Mouse (Mus musculus) brain, adult 2 months (tissue): ENCODE results near the gene Akr1a1.
"Not testable (repeated sequence)": the region's sequence is repeated elsewhere in the genome, so short reads cannot be mapped to it uniquely, and the experiment has no call there.

Experiments used
- DNase-seq: peaks from one replicate; pipeline ENCODE4 v3.0.0; 2011; ENCODE audit warnings: low read depth, low spot score

Akr1a1 gene

DNA sequence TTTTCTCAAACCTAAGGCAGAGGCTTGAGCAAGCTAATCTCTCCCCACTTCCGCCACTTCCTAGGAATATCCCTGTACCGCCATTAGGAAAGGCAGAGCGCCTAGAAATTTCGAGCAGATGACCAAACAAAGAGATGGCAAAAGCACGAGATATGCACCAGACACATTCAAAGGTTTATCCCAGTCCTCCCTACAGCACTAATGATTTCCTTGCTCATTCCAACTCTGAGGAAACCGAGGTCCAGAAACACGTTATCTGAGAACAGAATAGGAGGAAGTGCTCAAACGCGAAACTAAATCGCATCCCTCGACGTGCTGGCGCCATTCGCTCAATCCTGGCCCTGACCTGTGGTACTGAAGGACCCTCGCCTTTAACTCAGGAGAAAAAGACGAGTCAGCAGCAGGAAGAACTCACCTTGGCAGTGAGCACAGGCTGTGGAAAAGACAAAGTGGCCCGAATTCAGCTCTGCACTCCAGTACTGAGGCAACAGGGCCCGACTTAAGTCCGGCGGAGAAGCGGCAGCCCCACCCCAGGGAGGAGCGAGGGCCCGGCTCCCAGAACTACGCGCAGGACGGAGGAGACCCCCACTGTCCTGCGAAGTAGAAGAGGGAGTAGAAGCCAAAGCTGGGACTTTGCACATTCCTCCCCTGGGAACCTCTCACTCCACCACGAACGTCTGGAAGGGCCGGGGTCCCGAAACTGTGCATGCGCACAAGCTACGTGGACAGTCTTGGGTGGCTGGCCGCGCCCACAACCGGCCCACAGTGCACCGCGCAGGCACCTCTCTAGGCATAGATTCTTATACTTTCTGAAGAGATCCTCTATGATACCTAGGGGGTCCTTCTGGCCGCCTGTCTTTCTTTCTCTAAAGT, at the start of gene Akr1a1:
Gene Akr1a1 (minus strand): TSS at position 757 of the 873 bp plus-strand sequence.
- DNase-seq = peak; percentile 97

DNA sequence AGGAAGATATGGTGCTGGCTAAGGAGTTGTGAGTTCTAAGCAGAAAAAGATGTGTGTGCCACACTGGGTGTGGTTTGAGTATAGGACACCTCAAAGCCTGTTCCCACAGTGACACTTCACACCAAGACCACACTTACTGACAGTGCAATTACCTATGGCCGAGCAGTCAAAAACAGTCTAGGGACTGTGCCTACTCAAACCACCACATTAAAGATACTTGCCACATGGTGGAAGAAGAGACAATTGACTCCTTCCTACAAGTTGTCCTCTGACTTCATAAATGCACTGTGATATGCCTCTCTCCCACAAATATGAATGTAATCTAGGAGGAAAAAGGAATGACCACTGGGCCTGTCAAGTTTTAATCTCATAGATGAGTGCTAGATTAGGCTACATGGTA, 49.5 kb upstream of the Akr1a1 start:
- DNase-seq = no peak

DNA sequence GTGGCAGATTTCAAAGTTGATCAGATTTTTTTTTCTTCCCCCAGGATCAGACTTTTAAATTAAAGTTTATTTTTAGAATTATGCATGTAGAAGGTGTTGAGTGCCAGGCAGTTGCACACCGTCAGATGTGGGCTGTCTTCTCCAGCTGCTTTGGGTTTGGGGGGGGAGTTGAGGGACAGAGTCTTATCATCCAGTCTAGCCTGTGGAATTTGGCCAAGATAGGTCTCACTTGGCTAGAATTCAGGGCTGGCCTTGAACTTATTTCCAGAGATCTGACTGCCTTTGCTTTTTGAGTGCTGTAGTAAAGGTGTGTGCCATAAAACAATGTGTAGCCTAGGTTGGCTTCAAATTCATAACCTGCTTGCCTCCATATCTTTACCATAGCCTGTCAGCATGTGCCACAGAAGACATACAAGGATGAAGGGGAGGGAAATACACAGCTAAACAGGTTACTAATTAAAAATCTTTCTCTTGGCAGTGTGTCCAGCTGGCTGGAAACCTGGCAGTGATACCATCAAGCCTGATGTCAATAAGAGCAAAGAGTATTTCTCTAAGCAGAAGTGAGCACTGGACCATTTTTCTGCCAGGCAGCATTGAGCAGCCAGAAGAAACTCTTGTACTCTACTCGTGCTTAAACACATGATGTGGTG, 47.3 kb upstream of the Akr1a1 start:
- DNase-seq = no peak

DNA sequence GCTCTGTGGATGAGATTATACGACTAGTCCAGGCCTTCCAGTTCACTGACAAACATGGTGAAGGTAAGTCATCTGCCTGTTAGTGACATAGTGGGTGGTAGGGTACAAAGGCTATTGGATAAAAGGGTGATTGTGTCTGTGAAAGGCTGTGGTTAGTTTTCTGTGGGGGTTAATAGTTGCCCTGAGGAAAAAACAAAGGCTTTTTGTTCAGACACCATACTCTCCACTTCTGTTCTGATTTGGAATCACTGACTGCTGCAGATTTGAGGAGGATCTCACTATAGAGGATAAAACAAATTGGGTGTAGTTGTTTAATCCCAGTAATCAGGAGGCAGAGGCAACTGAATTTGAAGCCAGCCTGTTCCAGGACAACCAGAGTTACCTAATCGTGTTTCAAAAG, 42.3 kb upstream of the Akr1a1 start:
- peak; percentile 67 for DNase-seq

DNA sequence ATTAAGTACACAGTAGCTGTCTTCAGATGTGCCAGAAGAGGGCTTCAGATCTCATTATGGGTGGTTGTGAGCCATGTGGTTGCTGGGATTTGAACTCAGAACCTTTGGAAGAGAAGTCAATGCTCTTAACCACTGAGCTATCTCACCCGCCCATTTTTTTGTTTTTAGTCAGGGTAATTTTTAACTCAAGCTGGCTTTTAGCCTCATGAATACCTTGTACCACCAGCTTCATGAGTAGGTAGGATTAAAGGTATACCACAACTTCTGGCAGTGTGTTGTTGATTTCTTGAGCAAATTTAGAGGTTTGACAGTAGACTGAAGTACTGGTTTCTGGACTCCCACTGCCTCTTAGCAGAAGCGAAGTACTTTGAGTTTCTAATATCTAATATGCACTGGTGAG, 40.7 kb upstream of the Akr1a1 start:
- no peak for DNase-seq

DNA sequence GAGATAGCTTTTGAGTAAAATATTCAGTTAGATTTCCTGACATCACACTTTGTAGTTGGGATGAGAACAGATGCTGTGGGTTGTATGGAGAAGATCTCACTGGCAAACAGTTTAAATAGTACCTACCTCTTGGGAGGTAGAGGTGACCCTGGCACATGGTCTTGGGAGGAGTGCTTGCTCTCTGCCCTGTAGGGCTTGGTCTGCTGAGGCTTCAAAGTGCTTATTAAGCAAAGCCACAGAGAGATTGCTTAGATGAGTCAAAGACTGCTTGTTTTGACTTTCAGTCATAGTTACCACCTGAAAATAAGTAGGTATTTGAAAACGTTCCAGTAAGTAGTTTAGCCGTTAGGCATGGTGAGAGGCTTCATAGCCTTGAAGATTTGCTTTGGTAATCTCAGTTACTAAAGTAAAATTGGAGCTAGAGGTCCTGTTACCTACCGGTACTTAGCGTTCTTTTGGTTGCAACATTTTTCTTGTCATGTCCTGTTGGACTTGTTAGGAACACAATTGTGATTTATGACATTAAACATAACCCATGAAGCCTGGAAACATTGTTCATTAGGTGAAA, 37.9 kb upstream of the Akr1a1 start:
- no peak for DNase-seq

DNA sequence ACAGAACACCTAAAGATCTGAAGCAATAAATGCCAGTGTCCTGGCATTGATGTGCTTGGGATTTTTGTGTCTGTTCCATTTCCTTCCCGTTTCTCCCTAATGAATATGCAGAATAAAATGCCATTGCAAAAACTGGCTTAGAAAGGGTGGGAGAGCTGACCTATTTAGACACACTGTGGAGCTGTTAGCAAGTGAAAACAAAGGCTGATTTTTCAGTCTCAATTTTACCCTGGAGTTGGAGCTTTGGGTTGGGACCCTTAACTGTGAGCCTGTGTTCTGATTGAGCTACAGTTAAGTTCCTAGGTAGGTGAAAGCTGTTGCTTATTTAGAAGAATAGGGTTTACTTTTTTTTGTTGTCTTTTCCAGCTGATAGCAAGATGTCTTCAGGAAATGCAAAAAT, 35.6 kb upstream of the Akr1a1 start:
- DNase-seq = no peak

DNA sequence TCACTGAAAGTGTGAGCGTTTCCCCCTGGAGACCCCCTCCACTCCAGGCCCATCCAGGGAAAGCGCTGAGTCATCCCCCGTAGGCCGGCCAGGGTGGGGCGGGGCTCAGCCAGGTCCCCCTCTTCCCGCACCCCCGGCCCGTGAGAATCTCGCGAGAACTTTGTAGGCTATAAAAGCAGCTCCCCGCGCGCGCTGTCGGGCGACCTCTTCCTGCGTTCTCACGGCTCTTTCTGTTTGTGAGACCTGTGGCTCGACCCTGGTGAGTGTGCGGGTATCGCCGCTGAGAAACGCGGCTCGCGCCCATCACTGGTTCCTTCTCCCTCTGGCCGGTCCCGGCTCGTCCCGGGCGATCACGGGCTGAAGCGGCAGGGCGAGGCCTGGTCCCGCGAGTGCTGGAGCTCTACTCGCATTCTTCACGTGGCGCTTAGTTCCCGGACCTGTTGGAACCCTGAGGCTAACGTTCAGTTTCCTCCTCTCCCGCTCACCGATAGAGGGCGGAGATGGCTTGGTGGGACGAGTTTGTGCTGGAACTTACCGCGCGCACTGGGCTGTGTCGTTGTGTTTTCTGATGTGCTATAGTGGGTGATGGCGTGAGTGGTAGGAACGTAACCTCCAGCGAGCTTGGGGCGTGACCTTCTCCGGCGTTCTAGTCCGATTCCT, 34.1 kb upstream of the Akr1a1 start, which contains the start of gene Prdx1:
Gene Prdx1 (plus strand): TSS at position 143 of the 660 bp plus-strand sequence.
- peak; percentile 95 for DNase-seq

DNA sequence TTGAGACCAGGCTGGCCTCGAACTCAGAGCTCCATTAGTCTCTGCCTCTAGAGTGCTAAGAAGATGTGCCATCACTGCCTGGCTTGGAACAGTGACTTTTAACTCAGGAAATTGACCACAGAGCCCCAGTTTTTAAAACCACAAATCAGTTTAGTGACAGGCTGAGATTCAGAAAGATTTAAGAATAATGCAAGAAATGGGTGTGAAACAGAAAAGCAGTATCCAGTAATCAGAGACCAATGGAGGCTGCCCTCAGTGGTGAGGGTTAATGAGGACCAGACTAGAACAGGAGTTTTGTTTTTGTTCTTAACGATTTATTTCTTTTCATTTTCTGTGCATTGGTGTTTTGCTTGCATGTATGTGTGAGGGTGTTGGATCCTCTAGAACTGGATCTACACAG, 33.2 kb upstream of the Akr1a1 start:
- no peak for DNase-seq

DNA sequence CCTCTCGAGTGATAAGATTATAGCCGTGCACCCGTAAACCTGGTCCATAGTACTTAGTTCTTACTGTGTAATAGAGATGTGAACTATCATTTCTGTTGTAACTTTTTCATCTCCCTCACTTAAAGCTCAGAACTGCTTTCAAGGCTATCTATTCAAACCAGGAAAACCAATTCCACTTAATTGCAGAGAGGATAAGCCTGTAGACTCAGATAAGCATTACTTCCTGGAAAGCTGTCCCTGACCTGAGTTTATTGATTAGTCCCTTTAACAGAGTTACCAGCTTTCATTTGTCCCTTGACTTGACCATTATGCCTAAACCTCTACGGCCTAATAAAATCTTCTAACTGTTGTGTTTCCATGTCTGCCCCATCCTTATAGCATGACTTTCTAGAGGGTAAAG, 32.5 kb upstream of the Akr1a1 start:
- no peak for DNase-seq

DNA sequence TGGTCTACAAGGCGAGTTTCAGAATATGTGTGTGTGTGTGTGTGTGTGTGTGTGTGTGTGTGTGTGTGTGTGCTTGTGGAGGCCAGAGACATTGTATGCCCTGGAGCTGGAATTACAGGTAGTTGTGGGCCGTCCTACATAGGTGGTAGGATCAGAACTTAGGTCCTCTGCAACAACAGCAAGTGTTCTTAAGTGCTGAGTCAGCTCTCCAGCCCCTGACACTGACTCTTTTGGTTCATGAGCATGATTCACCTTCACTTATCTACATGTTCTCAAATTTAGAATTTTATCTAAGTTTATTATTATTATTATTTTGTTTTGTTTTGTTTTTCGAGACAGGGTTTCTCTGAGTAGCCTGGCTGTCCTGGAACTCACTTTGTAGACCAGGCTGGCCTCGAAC, 29.0 kb upstream of the Akr1a1 start:
- DNase-seq = not testable (repeated sequence)

DNA sequence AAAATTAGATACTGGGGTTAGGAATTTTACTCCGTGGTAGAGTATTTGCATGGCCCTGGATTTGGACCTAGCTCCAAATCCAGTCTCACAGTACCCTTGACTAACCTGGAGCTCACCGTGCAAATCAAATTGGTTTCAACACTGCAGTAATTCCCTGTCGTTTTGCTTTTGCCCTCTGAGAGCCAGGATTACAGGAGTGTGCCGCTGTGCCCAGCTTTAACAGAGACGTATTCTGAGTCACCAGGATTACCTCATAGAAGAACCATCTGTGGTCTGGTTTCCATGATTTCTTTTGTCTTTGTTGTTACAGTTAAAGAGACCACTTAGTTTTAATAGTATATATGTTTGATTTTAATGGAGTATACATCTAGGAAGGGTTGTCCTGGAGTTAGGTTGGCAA, 27.7 kb upstream of the Akr1a1 start:
- no peak for DNase-seq

DNA sequence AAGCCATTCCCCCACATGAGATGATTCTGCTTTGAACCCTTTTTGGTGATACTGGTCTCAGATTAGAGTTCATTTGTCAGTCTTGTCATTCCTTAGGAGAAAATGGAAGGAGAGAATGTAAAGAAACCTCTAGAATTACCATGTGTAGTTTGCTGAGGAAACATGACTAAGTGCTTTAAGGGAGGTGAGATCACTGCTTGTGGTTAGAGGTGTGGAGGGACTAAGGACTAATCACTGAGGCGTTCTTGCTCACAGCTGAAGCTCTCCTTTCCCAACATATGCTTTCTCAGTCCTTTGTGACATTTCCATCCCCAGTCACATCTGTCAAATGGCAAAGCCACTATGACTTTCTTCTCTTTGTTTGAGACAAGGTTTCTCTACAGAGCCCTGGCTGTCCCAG, 26.3 kb upstream of the Akr1a1 start:
- DNase-seq = no peak

DNA sequence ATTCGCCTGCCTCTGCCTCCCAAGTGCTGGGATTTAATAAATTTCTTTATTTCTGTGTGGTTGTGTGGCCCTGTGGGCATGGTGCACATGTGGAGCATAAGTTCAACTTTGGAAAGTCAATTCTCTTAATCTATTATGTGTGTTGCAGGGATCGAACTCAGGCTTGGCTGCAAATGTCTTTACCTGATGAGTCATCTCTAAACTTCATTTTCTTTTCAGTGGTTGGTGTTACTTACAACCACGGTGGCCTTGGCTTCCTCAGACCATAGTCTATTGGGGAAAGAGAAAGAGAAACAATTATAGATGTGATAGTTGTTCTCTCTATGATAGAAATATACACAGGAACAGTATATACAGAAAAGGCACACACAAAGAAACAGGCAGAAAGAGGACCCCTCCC, 24.5 kb upstream of the Akr1a1 start:
- no peak for DNase-seq

DNA sequence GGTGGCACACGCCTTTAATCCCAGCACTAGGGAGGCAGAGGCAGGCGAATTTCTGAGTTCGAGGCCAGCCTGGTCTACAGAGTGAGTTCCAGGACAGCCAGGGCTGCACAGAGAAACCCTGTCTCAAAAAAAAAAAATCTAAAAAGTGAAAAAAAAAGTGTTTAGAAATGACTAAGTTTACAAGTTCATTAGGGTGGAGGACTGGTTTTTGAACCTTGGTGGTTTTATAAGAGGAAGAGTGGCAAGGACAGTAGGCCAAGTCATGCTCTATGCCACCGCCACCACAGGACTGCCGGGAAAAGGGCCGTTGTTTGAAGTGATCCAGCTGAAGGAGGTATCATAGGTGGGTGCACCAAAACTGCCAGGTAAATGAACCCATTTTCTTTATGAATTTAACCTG, 23.3 kb upstream of the Akr1a1 start:
- DNase-seq = not testable (repeated sequence)

DNA sequence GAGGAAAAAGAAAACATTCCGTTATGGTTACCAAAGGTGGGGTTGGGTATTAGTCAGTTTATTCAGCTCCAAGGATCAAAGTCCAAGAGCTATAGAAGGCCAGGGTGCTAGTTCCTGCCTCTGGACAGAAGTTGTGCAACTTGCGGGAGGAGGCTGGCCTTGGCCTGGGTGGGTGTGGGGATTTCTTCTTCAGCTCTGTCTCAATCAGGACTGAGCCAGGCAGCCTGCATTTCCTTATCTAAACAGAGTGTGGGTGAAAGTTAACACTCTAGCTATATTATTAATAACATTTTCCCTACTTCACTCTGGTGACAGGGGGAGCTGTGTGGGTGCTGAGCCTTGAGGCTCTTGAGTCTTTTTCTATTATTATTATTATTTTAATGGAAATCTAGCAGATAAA, 21.3 kb upstream of the Akr1a1 start:
- DNase-seq = peak; percentile 30

DNA sequence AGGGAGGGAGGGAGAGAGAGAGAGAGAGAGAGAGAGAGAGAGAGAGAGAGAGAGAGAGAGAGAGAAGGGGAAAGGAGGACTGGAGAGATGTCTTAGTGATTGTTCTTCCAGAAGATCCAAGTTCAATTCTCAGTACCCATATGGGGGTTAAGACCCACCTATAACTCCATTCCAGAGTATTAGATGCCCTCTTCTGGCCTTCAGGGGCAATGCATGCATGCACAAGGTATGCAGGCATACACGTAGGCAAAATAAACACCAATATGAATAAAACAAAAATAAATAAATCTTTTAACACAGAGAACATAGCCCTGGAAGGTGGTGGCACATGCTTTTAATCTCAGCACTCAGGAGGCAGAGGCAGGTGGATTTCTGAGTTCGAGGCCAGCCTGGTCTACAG, 17.8 kb upstream of the Akr1a1 start:
- DNase-seq = no peak

DNA sequence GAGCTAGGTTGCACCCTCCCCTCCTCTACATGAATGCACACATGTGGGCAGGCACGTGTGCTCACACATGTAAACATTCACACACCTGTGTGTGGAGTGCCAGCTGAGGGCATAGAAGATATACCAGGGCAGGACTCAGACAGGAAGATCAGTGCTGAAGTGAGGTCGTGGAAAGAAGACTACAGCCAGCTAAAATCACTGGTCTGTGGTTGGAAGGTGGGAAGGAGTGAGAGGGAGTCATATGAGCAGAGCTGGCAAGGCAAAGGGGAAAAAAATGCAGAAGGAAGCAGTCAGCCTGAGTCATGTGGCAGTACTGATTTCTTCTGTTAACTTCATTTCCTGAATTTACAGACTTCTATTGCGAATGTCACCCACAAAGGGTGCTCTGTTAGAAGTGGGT, 16.7 kb upstream of the Akr1a1 start:
- peak; percentile 53 for DNase-seq

DNA sequence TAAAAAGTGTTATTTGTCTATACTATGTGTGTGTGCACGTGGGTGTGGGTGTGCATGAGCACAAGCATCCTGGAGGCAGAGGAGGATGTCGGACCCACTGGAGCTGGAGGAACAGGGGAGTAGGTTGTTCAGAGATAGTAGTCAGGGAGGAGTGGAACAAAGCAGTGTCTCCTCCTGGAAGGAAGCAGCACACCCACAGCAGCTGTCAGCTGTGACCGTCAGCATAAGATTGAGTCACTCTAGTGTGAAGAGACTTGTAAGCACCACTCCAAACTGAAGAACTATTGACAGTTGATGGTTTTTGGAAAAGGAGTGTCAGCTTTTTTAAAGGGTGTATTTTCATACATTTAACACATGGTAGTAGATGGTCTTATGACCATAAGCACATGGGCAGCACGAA, 15.1 kb upstream of the Akr1a1 start:
- peak; percentile 62 for DNase-seq

DNA sequence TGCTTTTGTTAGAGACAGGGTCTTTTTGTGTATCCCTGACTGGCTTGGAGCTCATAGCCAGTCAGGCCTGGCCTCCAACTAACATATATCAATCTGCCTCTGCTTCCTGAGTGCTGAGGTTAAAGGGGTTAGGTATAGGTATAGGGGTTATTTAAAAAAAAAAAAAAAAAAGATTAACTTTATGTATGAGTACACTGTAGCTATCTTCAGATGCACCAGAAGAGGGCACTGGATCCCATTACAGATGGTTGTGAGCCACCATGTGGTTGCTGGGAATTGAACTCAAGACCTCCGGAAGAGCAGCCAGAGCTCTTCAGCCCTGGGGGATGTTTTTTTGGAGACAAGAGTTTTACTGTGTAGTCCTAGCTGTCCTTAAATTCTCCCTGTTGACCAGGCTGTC, 10.5 kb upstream of the Akr1a1 start:
- no peak for DNase-seq

DNA sequence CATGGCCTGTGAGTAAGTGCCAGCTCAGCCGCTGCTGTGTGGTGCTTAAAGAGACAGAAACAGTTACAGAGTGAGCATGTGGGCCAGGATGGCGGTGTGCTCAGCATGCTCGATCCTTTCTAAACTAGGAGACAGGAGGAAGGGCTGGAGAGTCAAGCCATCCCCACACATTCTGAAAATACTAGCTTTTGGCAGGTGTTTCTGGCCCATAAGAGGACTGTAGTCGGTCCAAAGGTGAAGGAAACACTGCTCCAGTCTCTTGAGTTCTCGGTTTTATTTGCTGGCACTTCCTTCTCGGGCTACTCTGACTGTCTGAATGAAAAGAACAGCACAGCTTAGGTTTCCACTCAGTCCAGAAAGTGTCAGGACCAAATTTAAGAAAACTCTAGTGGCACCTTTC, 9.3 kb upstream of the Akr1a1 start:
- DNase-seq = no peak

DNA sequence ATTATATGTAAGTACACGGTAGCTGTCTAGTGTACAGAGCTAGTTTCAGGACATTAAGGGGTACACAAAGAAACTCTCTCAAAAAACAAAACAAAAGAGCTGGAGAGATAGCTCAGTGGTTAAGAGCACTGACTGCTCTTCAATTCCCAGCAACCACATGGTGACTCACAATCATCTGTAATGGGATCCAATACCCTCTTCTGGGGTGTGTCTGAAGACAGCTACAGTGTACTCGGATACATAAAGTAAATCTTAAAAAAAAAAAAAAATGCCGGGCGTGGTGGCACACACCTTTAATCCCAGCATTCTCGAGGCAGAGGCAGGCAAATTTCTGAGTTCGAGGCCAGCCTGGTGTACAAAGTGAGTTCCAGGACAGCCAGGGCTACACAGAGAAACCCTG, 8.4 kb upstream of the Akr1a1 start:
- not testable (repeated sequence) for DNase-seq
